Mouse (Mus musculus) heart, adult 2 months (tissue): ENCODE measurements at regions not wholly inside any gene's neighbourhood (a gene's known extent, or its start where the extent isn't known, plus 50 kb on each side); places are given as distances from the start of the nearest gene placed in this dataset.

ENCODE experiments used
- CTCF ChIP-seq: fragments of 200-600 bp; IDR thresholded peaks from 2 replicates; pipeline ENCODE4 v1.8.1; 2022; ENCODE audit warnings: antibody characterized with exemption, mild to moderate bottlenecking, moderate library complexity
- EP300 ChIP-seq: fragments of 200-500 bp; IDR thresholded peaks from 2 replicates; pipeline ENCODE4 v1.6.1; 2011; ENCODE audit warnings: low read depth, low read length, control low read depth; ENCODE audit not compliant: insufficient read depth
- POLR2A ChIP-seq: fragments of 200-500 bp; IDR thresholded peaks from 2 replicates; pipeline ENCODE4 v1.6.1; 2011; ENCODE audit warnings: mild to moderate bottlenecking, low read depth, low read length, control low read depth; ENCODE audit not compliant: insufficient read depth

DNA sequence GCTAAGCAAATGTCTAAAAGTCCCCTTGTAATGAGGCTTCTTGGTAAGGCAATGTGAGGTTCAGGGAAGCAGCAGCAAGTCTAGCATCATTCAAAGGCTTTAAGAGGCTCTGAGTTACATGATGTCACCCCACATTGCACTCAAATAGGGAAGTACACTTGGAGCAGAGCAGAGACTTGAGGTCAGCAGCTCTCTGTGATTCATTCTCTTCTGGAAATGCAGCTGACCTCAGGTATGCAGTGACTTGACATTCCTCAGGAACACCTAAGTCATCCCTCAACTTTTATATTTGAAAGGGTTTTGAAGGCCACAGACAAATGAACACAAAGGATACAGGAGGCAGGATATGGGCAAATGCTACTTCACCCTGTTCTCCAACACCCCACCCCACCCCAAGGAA is 69.4 kb upstream of the Plxna4 start:
- TF ChIP-seq CTCF (no peak), EP300 (no peak), POLR2A (no peak)
